Mouse (Mus musculus): ENCODE data around the gene Dnaaf1. TPM values are rescaled to one million over a fixed set of nuclear protein-coding genes. Genes with fewer than 3 reads are reported as not detected.
A peak's percentile ranks its signal among the peaks of the same experiment; 100 is the strongest.

Dnaaf1 gene
- total RNA-seq (2021): not detected
- long read RNA-seq, experiment 1: 0 reads
- long read RNA-seq, experiment 2: 0 reads

DNA sequence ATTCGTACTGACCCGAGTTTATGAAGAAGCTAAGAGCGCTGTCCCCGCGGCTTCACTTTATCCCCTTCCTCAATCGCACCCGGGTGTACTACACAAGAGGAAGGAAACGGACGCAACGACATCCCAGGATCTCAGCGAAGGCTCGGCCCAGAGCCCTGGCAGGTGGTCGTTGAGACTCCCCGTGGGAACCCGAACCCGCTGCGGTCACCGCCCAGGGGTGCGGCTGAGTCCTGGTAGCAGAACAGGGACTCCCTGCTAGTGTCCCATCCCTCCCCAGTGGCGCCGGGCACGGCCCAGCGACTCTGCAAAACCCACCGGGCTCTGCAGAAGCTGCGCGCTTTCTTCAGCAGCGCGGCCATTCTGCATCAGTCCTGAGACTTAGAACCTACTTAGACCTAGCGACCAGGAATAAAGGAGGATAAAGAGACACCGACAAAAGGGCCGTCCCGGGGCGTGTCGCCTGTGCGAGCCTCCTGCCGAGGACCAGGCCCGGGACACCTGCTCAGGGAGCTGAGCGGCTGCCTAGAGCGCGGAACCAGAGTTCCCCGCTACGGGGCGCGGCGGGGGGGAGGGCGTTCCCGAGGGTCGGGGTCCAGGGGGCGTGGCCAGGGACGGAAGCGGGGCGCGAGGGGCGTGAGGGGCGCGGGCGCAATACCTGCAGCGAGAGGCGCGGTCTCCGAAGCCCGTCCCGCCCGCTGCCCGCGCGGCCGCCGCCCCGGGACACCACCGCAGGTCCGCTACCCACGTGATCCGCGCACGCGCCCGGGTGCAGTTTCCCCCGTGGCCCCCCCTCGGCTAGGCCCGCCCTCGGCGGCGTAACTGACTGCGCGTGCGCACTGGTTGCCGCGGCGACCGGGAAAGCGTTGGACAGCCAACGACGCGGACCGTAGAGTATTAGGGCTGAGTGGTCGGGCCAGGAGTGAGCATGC, at the start of gene Dnaaf1, which contains the start of gene Hsdl1:
Gene Dnaaf1, plus strand, starts transcription at position 799 of the 929 bp plus-strand sequence.
Gene Hsdl1, minus strand, starts transcription at position 747 of the 929 bp plus-strand sequence.
- peak; percentile 98 to 99 for DNase-seq (ENCODE audit: low spot score in 2 of 2)

DNA sequence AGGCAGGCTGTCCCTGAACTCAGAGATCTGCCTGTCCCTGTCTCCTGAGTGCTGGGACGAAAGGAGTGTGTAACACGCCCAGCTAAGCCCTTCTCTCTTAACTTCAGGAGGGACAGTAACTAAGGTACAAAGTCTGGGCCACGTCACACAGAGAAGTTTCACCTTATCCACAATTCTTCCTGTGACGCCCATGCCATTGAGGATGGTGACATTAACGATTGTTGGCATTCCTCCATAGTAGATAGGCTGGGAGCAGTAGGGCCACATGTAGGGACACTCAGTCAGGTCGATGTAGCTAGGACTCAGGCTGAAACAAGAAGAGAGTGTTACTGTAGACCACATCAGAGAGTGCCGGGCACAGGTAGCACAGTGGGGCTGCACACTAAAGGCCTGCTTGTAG, 46.3 kb upstream of the Dnaaf1 start:
- no peak for DNase-seq (ENCODE audit: low spot score in 2 of 2)

DNA sequence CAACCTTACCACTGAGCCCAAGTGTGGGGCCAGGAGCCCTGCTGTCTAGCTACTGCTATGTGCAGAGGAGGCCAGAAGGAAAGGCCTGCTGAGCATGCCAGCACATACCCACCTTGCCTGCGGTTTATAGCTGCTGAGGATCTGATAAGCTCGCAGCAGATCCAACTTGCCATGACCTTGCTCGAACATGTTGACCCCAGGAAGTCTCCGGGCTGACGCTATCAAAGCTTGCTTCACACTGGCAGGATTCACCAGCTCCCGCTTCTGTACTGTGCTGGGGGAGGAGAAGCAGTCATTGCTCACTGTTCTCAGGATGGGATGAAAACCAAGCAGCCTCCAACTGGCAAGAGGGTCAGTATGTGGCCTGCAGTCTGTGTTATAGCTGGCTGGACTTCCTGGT, 44.1 kb upstream of the Dnaaf1 start:
- no peak for DNase-seq (ENCODE audit: low spot score in 2 of 2)

DNA sequence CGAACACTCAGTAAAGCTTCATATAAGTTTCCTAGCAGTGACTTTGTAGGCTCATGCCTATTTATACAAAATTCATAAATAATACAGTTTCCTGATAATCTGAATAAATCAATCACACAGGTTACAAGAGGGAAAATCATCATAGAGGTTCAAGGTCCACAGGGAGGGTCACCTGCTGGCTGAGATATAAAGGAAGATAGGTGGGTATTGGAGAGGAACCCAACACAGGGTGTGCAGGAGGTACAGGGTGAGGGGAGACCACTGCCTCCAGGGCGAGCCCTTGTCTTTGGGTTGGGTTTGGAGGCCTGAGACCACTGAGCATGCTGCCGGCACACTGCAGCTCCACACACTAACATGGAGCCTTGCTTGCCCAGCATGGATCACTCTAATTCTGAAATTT, 43.6 kb upstream of the Dnaaf1 start:
- no peak for DNase-seq (ENCODE audit: low spot score in 2 of 2)

DNA sequence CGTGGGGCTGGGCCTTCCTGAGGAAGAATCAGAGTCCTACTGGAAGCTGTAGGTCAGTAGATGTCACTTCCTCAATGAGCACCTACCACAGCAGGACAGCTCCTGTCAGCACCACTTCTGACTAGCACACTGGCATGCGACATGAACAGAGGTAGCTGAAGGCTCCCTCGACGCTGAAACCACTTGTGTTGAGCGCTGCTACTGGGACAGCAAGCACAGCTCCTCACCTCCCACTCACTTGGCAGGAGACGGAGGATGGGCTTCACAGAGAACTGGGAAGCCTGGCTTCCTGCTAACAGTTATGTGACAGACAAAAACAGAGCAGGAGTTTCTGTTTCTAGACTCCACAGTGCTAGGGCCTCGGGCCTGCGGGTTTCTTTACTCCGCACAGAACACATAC, 43.1 kb upstream of the Dnaaf1 start:
- no peak for DNase-seq (ENCODE audit: low spot score in 2 of 2)

DNA sequence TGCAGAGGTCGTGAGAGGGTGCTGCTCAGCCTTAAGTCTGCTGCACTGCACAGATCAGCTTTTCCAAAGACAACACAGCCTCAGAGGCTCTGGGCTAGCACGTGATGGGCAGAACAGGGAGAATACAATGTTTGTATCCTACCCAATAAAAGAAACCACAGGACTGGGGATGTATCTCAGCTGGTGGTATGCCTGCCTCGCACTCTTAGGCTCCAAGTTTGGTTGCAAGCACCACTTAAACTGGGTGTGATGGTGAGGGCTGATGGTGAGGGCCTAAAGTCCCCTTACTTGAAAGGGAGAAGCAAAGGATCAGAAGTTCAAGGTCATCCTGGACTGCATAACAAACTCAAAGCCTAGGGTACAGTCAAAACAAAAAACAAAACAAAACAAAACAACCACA, 30.4 kb upstream of the Dnaaf1 start:
- DNase-seq (ENCODE audit: low spot score in 2 of 2): no peak

DNA sequence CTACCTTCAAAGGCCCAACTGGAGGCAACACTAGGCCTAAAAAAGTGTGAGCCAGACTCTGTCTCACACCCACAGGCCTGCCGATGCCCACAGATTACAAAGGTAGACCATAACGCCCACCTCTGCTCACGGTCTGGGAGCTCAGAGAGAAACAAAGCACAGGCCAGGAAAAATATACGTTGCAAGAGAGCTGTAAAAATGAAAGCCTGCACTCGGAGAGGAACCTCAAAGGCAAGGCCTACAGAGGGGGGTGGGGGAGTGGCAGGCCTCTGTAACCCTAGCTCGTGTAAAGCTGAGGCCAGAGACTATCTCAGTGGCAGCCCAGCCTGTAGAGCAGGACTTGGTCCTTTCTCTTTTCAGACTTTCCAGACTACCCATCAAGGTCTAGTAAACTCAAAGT, 29.9 kb upstream of the Dnaaf1 start:
- no peak for DNase-seq (ENCODE audit: low spot score in 2 of 2)

DNA sequence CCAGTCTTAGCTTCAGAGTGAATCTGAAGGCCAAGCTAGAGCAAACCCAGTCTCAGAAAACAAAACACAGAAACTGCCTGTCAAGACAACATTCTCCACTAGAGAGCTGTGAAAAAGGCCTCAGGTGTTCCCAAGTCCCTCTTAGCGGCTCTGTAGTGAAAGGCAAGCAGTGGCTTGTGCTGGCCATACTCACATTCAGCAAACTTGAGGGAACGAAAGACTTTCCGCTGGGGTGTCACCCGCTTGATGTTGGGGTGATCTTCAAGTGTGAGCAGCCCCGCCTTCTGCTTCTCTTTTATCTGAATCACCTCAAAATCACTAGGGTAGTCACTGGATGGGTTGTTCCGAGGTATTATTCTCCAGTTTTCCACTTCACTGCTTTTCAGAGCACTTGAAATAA, 29.2 kb upstream of the Dnaaf1 start:
- no peak for DNase-seq (ENCODE audit: low spot score in 2 of 2)

DNA sequence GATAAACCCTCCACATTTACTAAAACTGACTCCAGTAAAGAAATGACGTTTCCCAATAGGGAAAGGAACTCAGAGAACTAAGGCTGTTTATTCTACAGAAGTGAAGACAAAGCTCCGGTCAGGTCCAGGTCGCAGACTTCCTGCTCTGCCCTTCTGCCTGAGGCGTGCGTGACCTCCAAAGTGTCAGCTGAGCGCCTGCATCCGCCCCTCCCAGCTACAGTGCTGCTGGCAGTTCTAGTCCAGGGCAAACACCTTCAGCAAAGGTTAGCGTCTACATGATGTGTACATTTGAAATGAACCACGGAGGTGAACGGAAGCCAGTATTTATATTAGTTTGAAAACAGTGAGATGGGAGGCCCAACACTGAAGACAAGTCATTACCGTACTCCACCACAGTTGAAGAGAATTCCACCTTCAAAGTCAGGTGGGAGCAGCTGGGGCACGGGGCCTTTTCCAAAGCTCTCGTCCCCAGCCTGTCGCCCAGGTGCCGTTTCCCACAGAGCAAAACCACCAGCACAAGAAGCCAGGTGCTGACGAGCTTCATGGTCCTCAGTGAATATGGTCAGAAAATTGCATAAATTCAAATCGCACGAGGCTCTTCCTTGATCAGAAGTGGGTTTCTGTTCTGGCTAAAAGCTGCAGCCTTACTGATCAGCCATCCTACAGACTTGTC, 27.9 kb upstream of the Dnaaf1 start:
- no peak for DNase-seq (ENCODE audit: low spot score in 2 of 2)

DNA sequence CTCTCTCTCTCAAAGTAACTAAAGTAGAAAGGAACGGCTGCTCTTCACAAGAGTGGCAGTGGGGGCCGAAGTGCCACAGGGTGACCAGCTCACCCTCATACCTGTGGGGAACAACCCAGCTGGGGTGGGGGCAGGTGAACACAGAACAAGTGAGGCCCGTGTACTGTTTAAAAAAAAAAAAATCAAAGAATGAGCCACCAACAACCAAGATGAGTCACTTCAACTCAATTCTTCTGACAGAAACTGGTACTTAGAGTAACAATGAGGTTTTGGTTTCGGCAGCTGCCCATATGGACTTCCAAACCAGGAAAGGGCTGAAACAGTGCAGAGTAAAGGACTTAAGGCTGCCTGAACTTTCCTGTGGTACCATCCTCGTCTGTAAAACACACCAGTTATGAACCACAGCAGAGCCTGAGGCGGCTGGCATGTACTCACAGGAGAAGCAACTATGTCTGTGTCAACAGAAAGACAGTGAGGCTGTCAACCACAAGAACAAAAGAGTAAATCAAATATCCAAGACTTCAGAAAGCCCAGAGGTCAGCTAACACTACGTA, 26.4 kb upstream of the Dnaaf1 start:
- no peak for DNase-seq (ENCODE audit: low spot score in 2 of 2)

DNA sequence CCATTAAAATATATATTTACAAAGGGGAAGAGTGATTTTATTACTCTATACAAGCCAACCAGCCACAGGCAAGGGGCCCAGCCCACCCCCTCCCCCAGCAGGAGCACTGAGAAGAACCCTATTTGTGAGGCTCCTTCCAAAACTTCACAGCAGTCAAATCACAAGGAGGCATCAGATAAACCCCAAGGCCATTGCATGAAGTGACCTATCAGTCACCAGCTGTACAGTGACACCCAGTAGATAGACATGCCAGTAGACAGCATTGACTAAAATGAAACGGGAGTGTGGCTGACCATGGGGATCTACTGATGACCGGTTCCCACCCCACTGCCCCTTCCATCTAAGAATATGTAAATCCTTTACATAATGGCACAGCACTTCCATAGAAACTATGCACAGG, 22.1 kb upstream of the Dnaaf1 start:
- DNase-seq (ENCODE audit: low spot score in 2 of 2): no peak

DNA sequence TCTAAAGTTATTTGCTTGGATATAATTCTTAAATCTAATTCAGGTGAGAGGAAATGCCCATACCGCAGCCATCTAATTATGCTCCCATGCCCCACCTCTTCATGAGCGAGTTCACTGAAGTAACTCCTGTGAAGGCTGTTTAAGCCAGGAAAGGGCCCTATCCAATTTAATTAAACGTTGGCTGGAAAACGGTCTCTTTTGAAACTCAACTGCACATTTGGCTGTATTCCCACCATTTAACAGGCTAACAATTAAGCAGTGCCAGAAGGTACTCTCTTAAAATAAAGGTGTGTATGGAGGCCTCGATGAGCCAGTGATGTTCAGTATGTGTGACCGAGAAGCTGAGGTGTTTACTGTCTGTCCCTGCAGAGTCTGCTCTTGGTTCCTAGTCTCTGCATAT, 19.2 kb upstream of the Dnaaf1 start:
- DNase-seq (ENCODE audit: low spot score in 2 of 2): no peak

DNA sequence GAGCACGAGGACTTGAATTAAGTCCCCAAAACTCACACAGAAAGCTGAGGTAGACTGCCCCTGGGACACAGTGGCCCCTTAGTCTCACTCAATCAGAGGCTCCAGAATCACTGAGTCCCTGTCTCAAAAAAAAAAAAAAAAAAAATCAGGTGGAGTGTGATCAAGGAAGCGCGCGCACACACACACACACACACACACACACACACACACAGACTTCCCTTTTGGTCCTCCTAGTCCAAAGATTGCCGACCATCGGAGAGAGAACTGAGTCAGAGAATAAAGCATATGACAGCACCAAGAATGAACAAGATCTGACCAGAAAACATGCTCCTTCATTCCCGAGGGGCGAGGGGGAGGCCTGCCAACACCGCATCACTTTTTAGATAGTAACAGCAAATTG, 17.9 kb upstream of the Dnaaf1 start:
- DNase-seq (ENCODE audit: low spot score in 2 of 2): no peak

DNA sequence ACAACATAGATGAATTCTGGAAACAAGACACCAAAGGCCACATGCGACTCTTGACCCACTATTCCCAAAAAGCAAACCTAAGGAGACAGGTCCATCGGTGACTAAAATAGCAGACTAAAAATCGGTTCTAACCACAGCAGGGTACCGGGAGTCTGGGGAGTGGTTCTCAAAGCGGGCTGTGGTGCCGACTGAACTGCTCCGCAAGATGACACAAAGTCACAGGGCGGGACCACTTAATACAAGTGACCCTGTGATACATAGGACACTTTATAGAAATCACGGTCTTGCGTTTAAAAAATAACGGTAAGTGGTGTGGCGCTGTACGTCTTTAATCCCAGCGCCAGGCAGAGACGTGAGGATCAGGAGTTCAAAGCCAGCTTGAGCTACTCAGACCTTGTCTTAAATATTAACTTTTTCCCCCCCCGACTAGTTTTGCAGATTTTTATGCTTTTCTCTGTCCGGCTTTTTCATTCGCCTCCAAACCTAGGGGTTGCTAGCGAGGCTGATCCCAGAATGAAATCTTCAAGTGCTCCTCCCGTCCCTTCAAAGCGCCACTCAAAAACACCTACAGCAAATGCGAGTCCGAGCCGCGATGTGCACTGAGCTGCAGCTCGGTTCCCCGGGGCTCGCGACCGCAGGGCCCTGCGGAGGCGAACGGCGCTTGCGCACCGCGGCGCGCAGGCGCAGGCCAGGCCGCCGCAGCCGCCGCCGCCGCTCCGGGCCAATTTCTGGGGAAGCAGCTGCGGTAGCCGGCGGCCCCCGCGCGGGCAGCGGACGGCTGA, 17.0 kb upstream of the Dnaaf1 start:
- peak; percentile 69 to 87 for DNase-seq (ENCODE audit: low spot score in 2 of 2)

DNA sequence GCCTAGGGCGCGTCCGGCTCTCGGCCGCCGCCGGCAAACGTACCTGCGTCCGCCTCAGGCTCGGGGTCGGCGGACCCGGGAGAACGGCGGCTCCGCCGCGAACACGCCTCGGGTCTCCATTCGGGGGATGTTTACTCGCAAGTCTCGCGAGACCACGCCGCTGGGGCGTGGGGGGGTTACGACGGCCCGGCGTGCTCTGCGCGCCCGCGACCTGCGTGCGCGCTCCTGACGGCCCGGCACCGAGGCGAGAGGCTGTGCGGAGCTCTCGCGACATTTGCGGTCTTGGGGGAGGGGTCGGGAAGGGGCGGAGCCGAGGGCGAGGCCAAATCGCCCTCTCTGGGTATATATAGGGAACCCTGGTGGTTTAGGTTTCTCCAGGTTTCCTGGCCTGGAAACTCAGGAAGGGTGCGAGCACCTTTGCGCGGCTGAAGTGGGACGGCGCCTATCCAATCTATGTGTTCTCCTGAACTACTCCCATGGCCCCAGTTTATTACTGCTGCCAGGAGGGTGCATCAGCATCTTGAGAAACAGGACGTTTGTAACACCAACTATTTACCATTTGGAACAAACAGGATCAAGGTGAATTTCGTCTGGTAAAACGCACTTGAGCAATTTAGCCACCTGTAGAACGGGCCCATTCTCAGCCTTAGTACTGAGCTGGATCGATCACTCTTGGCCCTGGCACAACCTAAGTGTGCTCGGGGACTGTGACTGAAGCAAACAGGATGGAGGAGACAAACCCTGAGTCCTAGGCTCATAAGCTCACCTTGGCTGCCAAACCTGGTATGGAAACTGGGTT, 16.2 kb upstream of the Dnaaf1 start, which contains the start of gene Mbtps1:
Gene Mbtps1, minus strand, starts transcription at position 133 of the 799 bp plus-strand sequence.
- peak; percentile 97 to 98 for DNase-seq (ENCODE audit: low spot score in 2 of 2)

DNA sequence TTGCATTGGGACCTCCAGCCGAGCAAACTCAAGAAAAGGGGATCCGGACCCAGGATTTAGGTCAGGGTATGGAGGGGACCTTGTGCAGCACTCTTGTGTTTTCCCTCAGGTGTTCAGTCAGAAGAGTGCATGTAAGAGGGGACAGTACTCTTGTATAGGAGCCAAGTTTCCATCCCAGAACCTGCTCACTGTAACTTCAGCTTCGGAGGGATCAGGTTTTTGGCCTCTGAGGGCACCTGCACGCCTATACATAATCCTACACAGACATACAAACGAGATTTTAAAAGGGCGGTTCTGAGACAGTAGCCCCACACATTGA, 15.7 kb upstream of the Dnaaf1 start:
- DNase-seq (ENCODE audit: low spot score in 2 of 2): no peak

DNA sequence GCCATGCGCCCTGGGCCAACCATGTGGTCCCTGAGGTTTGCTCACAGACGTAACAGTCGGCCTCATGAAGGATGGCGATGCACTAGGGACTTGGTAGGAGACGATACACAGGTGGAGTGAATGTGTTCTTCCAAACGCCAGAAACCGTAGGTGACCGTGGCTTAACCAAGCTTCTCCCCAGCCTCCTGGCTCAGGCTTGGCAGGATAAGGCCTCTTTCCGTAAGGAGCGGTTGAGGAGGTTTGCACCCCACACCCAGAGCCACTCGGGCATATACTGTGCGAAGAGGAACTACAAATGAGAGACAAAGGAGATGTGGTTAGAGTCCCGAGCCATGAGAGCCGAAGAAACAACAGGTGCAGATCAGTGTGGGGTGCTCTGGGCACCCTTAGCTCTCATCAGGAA, 11.2 kb upstream of the Dnaaf1 start:
- DNase-seq (ENCODE audit: low spot score in 2 of 2): no peak

DNA sequence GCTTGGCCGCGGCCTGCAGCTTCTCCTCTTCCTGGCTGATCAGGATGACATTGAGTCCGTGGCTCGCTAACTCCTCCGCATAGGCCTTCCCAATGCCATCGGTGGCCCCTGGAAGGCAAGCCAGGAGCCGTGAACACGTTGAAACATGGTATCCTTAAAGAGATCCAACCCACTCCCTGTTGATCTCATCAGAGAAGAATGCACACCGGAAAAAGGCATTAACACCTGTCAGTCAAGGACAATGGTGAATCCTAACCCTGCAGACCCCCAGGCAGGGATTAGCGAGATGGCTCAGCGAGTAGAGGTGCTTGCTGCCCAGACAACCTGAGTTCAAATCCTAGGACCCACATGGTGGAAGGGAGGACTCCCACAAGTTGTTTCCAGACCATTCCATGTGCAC, 8.7 kb upstream of the Dnaaf1 start:
- no peak for DNase-seq (ENCODE audit: low spot score in 2 of 2)

DNA sequence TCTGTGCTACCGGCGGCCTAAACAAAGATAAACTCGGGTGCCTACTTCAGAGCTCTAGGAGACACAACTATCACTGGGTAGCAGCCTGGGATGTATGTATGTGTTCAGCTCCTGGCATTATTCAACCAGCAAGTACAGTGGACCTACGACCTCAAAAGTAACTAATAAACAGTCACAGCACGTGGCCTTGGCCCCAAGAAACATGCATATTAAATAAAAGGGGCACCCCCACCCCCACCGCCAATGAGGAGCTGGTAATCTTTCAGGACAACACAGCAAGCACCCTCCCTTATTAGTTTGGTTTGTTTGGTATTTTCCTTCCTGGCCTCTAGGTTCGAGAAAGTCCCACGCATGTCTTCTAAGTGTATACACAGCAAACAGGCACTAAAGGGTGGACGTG, 6.8 kb upstream of the Dnaaf1 start:
- no peak for DNase-seq (ENCODE audit: low spot score in 2 of 2)

DNA sequence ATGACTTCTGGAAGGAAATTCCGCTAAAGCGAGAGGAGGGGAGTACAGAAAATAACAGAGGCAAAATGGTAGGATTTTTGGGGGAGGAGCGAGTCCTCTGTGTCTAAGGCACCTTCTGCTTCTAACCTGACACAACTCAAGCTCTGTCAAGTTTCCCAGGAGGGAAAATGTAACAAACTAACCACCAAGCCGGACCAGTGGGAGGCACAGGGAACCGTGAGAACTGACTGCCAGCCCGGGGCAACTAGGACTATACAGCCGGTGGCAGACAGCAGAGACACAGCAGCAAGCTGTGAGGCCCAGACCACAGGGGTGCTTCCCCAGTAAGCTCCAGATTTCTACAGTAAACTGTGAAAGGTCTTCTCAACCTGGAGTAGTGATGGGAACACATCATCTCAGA, 6.1 kb upstream of the Dnaaf1 start:
- DNase-seq (ENCODE audit: low spot score in 2 of 2): no peak

DNA sequence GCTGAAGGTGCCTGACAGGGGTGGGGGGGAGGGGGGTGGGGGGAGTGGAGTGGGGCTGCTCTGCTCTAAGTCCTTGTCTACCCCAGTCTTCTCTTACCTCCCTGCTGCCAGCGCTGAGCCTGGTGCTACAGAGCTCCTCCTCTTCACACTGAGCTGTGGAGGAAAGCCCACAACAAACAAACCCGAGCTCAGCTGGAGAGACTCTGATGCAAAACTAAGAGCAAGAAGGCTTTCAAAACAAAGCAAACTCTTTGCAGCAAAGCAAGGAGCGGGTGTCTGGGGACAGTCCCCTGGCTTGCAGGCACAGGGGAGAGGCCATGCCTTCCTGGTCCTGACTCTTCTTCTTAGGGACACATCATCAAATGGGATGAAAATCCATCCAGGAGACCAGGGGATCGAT, 5.2 kb upstream of the Dnaaf1 start:
- DNase-seq (ENCODE audit: low spot score in 2 of 2): no peak

All from gastrocnemius, postnatal 4 days (tissue).